Mouse (Mus musculus): ENCODE data around the gene Hbp1. TPM values are rescaled to one million over a fixed set of nuclear protein-coding genes. Genes with fewer than 3 reads are reported as not detected.
A peak's percentile ranks its signal among the peaks of the same experiment; 100 is the strongest.

The Hbp1 gene
- polyA plus RNA-seq, 1 experiment, result 53.5 TPM

- no peak overlapping the region for H3K27ac ChIP-seq (ENCODE audit: insufficient read depth, low read depth, low read length)
- no peak for TF ChIP-seq CTCF (IDR thresholded peaks at IDR 0.05; ENCODE audit: extremely low read depth, insufficient read length, insufficient replicate concordance, low read depth, low read length)
- TF ChIP-seq POLR2A (IDR thresholded peaks at IDR 0.05; ENCODE audit: low read depth, low read length), result no peak
- peaks cover 2% of the 10 kb centered on the region; the same call in 1 of the 2 replicates for H3K4me1 ChIP-seq (ENCODE audit: control insufficient read depth, insufficient read depth, insufficient read length, low read length)
- WGBS, result 23% methylated on average over 13 of the region's 13 CpGs
- no peaks in the 10 kb centered on the region for H3K36me3 ChIP-seq (ENCODE audit: control insufficient read depth, insufficient read depth, low read length)
- H3K4me3 ChIP-seq (ENCODE audit: low read depth, low read length), result peak overlapping the region; percentile 33
- H3K27me3 ChIP-seq (ENCODE audit: control insufficient read depth, insufficient read depth, low read length), result no peaks in the 10 kb centered on the region
Measured at GRCm38 (mm10) chr12:31973473-31974172, 23.3 kb upstream of the Hbp1 start.

GRCm38 (mm10) chr12:31971547-31971946 is 21.2 kb upstream of the Hbp1 start:
- Histone ChIP-seq H3K36me3 (ENCODE audit: control insufficient read depth, insufficient read depth, low read length) (no peaks in the 10 kb centered on the region), H3K4me3 (ENCODE audit: low read depth, low read length) (no peak overlapping the region), H3K27ac (ENCODE audit: insufficient read depth, low read depth, low read length) (no peak overlapping the region), H3K27me3 (ENCODE audit: control insufficient read depth, insufficient read depth, low read length) (no peaks in the 10 kb centered on the region), H3K4me1 (ENCODE audit: control insufficient read depth, insufficient read depth, insufficient read length, low read length) (peaks cover 2% of the 10 kb centered on the region; the same call in 1 of the 2 replicates)
- no peak for TF ChIP-seq POLR2A (IDR thresholded peaks at IDR 0.05; ENCODE audit: low read depth, low read length)
- TF ChIP-seq CTCF (IDR thresholded peaks at IDR 0.05; ENCODE audit: extremely low read depth, insufficient read length, insufficient replicate concordance, low read depth, low read length), result no peak
- WGBS, result 88% methylated on average over 8 of the region's 8 CpGs

- peaks cover 2% of the 10 kb centered on the region; the same call in 1 of the 2 replicates for H3K4me1 ChIP-seq (ENCODE audit: control insufficient read depth, insufficient read depth, insufficient read length, low read length)
- 37% methylated on average over 1 of the region's 1 CpGs for WGBS
- TF ChIP-seq POLR2A (IDR thresholded peaks at IDR 0.05; ENCODE audit: low read depth, low read length) (no peak), CTCF (IDR thresholded peaks at IDR 0.05; ENCODE audit: extremely low read depth, insufficient read length, insufficient replicate concordance, low read depth, low read length) (no peak)
- no peak overlapping the region for H3K27ac ChIP-seq (ENCODE audit: insufficient read depth, low read depth, low read length)
- H3K36me3 ChIP-seq (ENCODE audit: control insufficient read depth, insufficient read depth, low read length), result no peaks in the 10 kb centered on the region
- no peak overlapping the region for H3K4me3 ChIP-seq (ENCODE audit: low read depth, low read length)
- no peaks in the 10 kb centered on the region for H3K27me3 ChIP-seq (ENCODE audit: control insufficient read depth, insufficient read depth, low read length)
Measured at GRCm38 (mm10) chr12:31969111-31969510, 18.8 kb upstream of the Hbp1 start.

- no peak overlapping the region for H3K4me3 ChIP-seq (ENCODE audit: low read depth, low read length)
- TF ChIP-seq POLR2A (IDR thresholded peaks at IDR 0.05; ENCODE audit: low read depth, low read length), result no peak
- no peak for TF ChIP-seq CTCF (IDR thresholded peaks at IDR 0.05; ENCODE audit: extremely low read depth, insufficient read length, insufficient replicate concordance, low read depth, low read length)
- H3K27ac ChIP-seq (ENCODE audit: insufficient read depth, low read depth, low read length), result no peak overlapping the region
- WGBS, result 4% methylated on average over 2 of the region's 2 CpGs
- no peaks in the 10 kb centered on the region for H3K36me3 ChIP-seq (ENCODE audit: control insufficient read depth, insufficient read depth, low read length)
- no peaks in the 10 kb centered on the region for H3K4me1 ChIP-seq (ENCODE audit: control insufficient read depth, insufficient read depth, insufficient read length, low read length)
- H3K27me3 ChIP-seq (ENCODE audit: control insufficient read depth, insufficient read depth, low read length), result no peaks in the 10 kb centered on the region
Measured at GRCm38 (mm10) chr12:31967536-31967935, 17.2 kb upstream of the Hbp1 start.

DNA sequence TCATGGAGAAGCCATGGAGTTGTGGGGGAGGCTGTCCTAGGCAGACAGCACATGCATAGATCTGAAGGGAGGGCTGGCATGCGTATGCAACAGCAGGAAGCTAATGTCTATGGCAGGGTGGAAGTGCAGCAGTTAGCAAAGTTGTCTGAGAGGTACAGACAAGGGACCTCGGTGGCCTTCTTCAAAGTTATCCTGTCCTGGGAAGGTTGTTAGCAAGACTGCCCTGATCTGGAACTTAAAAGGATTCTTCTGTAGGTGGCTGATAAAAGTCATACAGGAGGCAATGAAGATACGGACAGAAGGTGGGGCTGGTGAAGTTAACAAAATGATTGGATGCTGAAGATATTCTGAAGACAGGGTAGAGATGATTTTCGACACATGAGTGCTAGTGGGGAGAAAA is 16.1 kb upstream of the Hbp1 start:
- WGBS, result 75% methylated on average over 4 of the region's 4 CpGs
- Histone ChIP-seq H3K4me3 (ENCODE audit: low read depth, low read length) (no peak overlapping the region), H3K36me3 (ENCODE audit: control insufficient read depth, insufficient read depth, low read length) (no peaks in the 10 kb centered on the region), H3K4me1 (ENCODE audit: control insufficient read depth, insufficient read depth, insufficient read length, low read length) (no peaks in the 10 kb centered on the region), H3K27me3 (ENCODE audit: control insufficient read depth, insufficient read depth, low read length) (no peaks in the 10 kb centered on the region), H3K27ac (ENCODE audit: insufficient read depth, low read depth, low read length) (no peak overlapping the region)
- no peak for TF ChIP-seq POLR2A (IDR thresholded peaks at IDR 0.05; ENCODE audit: low read depth, low read length)
- no peak for TF ChIP-seq CTCF (IDR thresholded peaks at IDR 0.05; ENCODE audit: extremely low read depth, insufficient read length, insufficient replicate concordance, low read depth, low read length)

DNA sequence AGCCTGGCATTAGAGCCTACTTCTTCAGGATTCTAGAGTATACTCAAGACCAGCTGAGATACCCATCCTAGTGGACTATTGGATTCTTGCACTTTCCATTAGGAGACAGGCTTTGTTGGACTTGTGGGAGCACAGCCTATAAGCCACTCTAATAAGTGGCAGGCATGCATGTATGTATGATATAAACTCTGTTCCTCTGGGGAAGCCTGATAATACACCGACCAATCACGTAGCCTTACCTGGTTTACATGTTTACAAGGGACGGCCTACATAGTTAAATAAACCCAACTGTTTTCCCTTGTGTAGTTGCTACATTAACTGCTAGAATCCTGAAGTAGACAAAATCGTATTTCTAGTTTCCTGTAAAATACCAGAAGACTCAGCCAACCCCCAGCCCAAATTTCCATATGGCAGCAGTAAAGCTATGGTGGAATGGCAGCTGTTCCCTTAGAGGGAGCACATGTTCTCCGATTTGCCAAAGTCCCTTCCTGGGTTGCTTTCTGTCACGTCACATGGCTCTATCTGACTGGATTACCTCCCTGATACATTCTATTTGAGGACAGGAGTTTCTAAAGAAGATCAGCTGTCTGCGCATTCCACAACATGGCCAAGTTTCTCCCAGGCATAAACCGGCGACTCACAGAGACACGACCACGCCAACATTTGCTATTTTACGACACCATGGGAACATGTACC is 15.3 kb upstream of the Hbp1 start:
- Histone ChIP-seq H3K36me3 (ENCODE audit: control insufficient read depth, insufficient read depth, low read length) (no peaks in the 10 kb centered on the region), H3K27me3 (ENCODE audit: control insufficient read depth, insufficient read depth, low read length) (no peaks in the 10 kb centered on the region), H3K27ac (ENCODE audit: insufficient read depth, low read depth, low read length) (no peak overlapping the region), H3K4me3 (ENCODE audit: low read depth, low read length) (no peak overlapping the region), H3K4me1 (ENCODE audit: control insufficient read depth, insufficient read depth, insufficient read length, low read length) (no peaks in the 10 kb centered on the region)
- TF ChIP-seq CTCF (IDR thresholded peaks at IDR 0.05; ENCODE audit: extremely low read depth, insufficient read length, insufficient replicate concordance, low read depth, low read length) (no peak), POLR2A (IDR thresholded peaks at IDR 0.05; ENCODE audit: low read depth, low read length) (no peak)
- WGBS, result 77% methylated on average over 12 of the region's 12 CpGs

GRCm38 (mm10) chr12:31964074-31964473 is 13.7 kb upstream of the Hbp1 start:
- WGBS, result 93% methylated on average over 6 of the region's 6 CpGs
- Histone ChIP-seq H3K27me3 (ENCODE audit: control insufficient read depth, insufficient read depth, low read length) (no peaks in the 10 kb centered on the region), H3K36me3 (ENCODE audit: control insufficient read depth, insufficient read depth, low read length) (no peaks in the 10 kb centered on the region), H3K27ac (ENCODE audit: insufficient read depth, low read depth, low read length) (no peak overlapping the region), H3K4me1 (ENCODE audit: control insufficient read depth, insufficient read depth, insufficient read length, low read length) (no peaks in the 10 kb centered on the region), H3K4me3 (ENCODE audit: low read depth, low read length) (no peak overlapping the region)
- TF ChIP-seq POLR2A (IDR thresholded peaks at IDR 0.05; ENCODE audit: low read depth, low read length) (no peak), CTCF (IDR thresholded peaks at IDR 0.05; ENCODE audit: extremely low read depth, insufficient read length, insufficient replicate concordance, low read depth, low read length) (no peak)
